Mouse (Mus musculus): ENCODE results near the gene Tpi1.
A peak's percentile ranks its signal among the peaks of the same experiment; 100 is the strongest.
"Not testable (repeated sequence)": the region's sequence is repeated elsewhere in the genome, so short reads cannot be mapped to it uniquely, and the experiment has no call there.

Gene Tpi1

DNA sequence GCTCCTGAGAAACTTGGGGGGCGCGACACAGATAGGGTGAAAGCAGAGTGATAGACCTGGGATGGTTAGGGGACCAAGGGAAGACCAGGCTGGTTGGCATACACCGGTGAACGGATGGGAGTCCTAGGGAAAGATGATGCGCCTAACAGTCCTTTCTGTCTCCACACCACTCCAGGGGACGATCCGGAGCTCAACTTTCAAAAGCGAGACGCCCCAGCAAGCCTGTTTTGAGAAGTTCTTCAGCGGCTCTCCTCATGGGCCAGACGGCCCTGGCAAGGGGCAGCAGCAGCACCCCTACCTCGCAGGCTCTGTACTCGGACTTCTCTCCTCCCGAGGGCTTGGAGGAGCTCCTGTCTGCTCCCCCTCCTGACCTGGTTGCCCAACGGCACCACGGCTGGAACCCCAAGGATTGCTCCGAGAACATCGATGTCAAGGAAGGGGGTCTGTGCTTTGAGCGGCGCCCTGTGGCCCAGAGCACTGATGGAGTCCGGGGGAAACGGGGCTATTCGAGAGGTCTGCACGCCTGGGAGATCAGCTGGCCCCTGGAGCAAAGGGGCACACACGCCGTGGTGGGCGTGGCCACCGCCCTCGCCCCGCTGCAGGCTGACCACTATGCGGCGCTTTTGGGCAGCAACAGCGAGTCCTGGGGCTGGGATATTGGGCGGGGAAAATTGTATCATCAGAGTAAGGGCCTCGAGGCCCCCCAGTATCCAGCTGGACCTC, 4.9 kb downstream of the Tpi1 start:
- DNase-seq (ENCODE audit: low spot score) = no peak

DNA sequence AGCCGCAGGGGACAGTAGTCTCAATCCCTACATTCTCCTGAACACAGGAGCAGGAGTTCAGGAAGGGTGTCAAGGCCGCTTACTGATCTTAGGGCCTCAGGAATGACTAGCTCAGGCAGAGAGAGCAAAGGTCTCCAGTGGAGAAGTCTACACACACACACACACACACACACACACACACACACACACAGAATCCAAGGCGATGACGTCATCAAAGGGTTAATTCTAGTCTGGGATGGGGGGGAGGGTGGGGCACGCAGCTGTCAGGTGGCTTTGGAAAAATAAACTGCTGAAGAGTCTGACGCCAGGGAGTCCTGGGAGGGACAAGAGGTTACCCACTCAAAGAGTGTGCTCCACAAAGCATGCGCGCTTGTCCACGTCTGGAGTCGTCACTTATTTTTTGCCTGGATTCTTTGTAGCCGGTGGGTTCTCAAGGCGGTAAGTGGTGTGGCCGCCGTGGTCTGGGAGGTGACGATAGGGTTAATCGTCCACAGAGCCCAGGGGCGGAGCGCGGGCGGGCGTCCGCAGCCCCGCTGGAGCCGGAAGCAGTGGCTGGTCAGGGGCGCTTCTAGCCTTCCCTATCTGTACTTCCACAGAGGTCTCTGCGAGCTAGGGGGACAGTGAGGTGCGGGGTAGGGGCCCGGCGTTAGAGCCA, 5.6 kb downstream of the Tpi1 start, which contains the start of gene Spsb2:
TSS of gene Spsb2 (plus strand) at position 304 of the 655 bp plus-strand sequence.
- DNase-seq (ENCODE audit: low spot score) = no peak

DNA sequence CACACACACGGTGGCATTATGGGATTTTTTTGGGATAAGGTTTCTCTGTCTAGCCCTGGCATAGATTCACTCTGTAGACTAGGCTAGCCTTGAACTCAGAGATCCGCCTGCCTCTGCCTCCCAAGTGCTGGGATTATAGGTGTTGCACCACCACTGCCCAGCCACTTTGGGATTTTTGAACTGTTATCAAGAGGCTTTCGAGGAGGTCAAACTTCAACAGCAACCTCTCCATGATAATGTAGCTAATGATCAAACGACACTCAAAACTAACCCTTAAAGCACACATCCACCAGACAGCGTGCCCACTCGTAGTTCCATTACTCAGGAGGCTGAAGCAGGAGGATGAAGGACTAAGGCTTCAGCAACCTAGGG, 6.1 kb downstream of the Tpi1 start:
- no peak for DNase-seq (ENCODE audit: low spot score)

DNA sequence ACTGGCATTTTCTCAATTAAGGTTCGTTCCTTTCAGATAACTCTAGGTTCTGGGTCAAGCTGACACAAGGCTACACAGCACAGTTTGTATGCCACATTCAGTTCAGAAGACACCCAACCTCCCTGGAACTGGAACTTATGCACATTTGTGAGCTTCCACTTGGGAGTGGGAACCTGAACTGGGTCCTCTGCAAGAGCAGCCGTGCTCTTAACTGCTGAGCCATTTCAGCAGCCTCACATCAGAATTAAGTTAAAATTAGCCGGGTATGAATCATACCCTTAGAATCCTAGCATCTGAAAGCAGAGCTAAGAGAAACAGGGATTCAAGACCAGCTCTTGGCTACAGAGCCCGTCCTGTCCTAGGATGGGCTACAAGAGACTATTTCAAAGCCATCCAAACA, 6.7 kb downstream of the Tpi1 start:
- DNase-seq (ENCODE audit: low spot score) = no peak

DNA sequence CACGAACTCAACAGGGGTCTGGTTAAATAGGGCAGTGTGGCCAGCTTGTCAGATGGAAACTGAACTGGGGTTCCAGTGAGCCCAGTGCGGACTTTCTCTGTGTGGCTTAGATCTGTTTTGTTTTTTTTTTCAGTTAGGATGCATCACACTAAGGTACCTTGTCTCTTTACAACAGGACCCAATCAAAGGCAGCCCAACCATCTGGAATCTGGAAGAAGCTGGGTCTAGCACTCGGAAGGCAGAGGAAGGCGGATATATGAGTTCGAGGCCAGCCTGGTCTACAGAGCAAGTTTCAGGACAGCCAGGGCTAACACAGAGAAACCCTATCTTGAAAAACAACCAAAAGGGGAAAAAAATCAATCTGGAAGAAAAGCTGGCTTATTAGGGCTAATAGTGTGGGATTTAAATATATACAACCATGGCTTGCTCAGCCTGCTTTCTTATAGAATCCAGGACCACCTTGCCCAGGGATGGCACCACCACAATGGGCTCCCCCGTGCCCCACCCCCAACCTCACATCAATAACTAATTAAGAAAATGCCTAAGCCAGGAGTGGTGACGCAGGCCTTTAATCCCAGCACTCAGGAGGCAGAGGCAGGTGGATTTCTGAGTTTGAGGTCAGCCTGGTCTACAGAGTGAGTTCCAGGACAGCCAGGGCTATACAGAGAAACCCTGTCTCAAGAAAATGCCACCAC, 7.5 kb downstream of the Tpi1 start:
- DNase-seq (ENCODE audit: low spot score) = no peak

DNA sequence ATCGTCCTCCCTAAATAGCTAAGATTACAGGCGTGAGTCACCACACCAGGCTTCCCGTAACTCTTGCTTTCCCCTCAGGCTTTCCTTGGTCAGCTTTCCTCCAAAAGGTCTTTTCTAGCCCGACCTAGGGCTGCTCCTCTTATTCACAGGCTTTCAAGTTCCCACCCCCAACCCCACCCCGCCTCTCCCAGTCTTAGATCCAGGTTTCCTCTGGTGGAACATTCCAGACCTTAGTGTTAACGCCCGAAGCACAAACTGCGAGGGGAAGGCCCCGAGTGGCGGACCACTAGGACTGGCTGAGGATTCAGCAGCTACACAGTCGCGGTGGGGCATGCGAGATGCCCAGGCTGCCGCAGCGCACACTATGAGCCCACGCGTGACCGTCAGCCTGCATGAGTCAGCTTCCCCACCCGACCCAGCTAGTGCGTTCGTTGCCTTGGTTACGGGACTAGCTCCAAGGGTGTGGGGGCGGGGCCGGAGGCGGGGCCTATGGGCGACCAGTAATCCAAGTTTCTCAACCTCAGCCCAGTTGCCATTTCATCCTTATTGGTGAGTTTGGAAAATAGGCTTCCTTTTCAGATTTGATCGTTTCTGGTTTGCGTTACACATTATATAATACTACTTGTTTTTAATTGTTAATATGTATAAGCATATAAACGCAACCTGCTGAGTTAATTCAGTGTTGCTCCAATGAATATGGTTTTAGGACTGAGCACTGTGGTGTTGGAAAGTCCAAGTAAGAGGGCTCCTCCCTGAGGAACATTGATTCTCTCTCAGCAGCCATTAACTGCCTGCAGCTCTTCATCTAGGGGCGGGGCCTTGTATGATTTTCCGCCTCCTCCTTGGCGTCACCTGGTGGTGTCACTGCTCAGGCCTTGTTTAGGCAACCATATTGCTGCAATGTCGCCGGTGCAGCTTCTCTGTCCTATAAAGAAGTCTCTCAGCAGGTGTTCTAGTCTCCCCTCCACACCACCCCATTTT, 8.5 kb downstream of the Tpi1 start:
- DNase-seq (ENCODE audit: low spot score) = peak; percentile 89

DNA sequence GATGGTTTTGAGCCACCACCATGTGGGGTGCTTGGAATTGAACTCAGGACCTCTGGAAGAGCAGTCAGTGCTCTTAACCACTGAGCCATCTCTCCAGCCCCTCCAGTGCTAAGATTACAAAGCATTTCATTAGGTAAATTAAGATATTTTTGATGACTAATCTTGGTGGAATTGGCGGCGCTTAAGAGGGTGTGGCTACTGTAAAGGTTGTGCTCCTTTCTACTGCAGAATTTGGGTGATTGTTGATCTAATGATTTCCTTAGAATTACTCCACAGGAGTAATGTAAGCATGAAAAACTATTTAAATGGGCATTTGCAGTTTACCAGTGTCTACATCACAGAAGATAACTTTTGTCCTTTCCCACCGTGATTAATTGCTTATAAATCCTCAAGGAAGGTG, 9.8 kb downstream of the Tpi1 start:
- no peak for DNase-seq (ENCODE audit: low spot score)

DNA sequence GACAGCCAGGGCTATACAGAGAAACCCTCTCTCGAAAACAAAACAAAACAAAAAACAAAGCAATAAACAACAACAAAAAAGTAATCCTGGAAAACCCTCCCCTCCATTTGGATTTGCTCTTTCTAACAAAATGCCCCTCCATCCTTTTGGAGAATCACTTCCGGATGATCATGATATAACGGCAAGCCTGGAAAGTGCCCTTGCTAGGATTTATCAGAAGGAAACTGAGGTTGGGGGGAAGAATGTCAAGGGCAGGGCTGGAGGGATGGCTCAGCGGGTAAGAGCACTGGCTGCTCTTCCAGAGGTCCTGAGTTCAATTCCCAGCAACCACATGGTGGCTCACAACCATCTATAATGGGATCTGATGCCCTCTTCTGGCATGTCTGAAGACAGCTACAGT, 10.4 kb downstream of the Tpi1 start:
- DNase-seq (ENCODE audit: low spot score) = not testable (repeated sequence)

DNA sequence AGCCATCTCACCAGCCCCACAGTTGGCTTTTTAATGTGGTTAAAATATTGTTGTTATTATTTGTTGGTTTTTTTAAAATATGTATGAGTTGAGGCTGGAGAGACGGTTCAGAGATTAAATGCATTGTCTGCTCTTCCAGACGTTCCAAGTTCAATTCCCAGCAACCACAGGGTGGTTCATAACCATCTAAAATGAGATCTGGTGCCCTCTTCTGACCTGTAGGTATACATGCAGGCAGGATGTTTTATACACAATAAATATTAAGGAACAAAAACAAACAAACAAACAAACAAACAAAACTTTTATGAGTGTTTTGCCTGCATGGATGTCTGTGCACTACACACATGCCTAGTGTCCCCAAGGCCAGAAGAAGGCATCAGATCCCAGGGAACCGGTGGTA, 11.0 kb downstream of the Tpi1 start:
- no peak for DNase-seq (ENCODE audit: low spot score)

DNA sequence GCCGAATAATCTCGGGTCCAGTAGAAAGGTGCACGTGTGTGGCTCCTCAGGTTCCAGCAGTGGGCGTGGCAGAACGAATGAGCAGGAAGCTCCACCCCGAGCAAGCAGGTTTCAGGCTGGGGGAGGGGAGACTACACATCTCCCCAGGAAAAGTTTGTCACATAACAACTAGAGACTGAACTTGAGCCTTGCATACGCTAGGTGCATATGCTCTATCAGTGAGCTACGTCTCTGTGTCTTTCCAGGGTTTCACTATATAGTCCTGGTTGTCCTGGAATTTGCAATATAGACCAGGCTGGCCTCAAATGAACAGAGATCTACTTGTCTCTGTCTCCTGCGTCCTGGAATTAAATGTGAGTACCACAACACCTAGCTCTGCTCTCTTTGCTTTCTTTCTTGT, 11.7 kb downstream of the Tpi1 start:
- not testable (repeated sequence) for DNase-seq (ENCODE audit: low spot score)

DNA sequence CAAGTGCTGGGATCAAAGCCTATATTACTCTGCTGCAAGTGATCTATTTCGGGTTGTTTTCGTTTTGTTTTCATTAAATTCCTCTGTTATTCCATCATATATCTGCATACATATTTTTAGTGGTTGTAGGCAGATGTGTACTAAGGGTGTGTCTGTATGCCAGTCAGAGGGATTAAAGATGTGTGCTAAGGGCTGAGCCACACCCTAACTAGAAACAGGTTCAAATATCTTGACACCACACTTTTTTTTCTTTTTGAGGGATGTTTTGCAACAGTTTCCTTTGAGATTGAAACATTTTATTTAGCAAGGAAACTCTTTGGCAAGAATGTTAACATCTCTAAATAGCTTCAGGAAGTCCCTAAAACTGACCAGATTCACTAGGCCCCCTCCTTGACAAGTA, 17.9 kb downstream of the Tpi1 start:
- no peak for DNase-seq (ENCODE audit: low spot score)

DNA sequence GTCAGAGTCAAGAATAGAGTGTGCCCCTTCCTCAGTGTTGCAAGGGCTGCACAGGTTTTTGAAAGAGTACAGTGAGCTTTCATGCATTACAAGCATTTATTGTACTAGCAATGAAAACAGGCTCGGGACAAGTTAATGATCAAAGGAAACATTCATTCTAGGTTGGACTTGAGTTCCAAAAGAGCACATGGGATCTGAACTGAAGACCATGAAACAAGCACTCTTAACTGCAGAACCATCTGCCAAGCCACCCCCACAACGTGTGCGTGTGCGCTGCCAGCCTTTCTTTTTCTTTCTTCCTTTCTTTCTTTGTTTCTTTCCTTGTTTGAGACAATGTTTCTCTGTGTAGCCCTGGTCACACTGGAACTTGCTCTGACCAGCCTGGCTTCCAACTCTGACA, 18.3 kb downstream of the Tpi1 start:
- DNase-seq (ENCODE audit: low spot score) = no peak

DNA sequence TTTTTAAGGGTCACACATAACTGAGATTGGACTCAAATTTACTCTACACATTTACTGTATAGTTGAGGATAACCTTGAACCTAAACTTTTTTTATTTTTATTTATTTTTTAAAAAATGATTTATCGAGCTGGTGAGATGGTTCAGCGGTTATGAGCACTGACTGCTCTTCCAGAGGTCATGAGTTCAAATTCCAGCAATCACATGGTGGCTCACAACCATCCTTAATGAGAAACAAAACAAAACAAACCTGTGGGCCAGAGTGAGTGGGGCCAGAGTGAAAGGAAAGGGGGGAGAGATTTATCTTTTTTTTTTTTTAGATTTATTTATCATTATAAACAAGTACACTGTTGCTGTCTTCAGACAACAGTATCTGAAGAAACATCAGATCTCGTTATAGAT, 22.2 kb downstream of the Tpi1 start:
- DNase-seq (ENCODE audit: low spot score) = no peak

DNA sequence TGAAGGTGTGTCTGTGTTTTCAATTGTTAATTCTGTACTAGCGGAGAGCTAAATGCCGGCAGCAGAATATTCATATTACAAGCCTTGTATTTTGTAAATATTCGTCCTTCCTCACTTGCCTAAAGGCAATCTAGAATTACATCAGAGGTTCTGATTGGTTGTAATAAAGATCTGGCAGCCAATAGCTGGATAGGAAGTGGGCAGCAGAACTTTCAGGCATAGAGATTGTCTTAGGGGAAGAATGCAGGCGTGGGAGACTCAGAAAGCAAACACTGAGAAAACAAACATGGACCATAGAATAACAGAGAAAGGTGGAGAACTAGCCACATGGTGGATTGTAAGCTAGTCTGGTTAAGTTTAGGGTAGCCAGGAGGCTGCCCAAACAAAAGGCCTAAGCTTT, 24.0 kb downstream of the Tpi1 start:
- no peak for DNase-seq (ENCODE audit: low spot score)

DNA sequence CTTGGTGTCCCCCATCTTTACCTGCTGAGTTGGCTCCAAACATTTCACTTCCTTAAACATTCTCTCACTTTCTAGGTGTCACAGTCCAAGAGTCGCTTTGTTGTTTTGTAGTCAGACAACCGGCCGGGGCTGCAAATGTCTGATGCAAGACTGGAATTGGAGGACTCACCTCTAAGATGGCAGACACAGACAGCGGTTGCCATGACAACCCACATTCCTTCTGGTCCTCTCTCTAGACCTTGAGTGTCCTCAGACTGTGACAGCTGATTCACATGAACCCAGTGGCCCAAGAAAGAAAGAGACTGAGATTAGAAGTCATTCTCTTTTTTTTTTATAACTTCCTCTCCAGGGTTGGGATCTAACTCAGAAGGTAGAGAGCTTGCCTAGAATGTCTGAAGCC, 24.6 kb downstream of the Tpi1 start:
- DNase-seq (ENCODE audit: low spot score) = no peak

DNA sequence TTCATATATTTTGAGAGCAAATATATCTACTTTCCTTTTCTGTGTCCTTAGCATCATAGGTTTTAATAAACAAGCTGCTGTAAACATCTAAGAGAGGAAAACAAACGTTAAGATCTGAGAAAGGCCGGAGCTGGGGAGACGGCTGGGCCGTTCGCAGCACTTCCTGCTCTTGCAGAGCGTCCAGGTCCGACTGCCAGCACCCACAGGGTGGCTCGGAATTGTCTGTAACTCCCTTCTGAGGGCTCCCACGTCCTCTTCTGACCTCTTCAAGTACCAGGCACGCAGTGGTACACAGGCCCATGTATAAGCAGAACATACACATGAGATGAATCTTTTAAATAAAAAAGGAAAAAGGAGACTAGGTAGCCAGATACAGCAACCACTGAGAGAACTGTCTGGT, 26.4 kb downstream of the Tpi1 start:
- no peak for DNase-seq (ENCODE audit: low spot score)

DNA sequence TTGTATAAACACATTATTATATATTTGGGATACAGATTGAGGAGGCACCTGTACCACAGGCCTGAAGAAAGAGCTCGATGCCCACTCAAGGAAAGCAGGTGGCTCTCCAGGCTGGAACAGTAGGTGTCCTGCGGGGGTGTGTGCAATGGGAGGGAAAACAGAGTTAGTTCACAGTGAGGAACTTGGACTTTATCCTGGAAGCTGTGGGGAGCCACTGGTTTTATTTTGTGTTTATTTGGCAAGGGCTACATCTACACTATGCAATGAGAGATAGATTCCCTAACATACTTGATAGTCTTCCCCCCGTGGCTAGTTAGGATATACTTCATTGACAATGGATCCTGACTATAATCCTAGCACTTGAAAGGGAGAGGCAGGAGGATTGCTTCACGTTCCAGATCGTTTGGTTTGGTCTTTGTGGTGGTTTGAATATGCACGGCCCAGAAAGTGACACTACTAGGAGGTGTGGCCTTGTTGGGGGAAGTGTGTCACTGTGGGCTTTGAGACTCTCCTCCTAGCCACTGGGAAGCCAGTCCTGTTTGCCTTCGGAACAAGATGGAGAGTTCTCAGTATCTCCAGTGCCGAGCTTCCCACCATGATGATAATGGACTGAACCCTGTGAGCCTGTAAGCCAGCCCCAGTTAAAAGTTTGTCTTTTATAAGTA, 27.2 kb downstream of the Tpi1 start:
- no peak for DNase-seq (ENCODE audit: low spot score)

DNA sequence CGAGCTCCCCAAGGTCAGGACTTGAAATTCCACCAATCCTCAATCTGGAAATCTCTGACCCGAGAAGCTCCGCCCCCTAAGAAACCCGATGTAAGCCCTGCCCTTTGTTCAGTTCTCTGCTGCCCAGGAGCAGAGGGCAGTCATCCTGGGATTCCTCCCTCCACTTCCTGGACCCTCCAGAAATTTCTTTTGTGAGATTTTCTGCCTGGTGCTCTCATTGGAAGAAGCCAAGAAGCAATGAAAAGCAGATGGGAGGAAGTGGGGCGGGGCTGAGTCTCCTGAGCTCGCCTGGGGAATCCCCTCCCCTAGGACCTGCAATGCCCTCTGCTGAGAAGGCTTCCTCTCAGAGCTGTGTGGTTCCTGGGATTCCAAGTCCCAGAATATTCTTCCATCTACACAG, 31.7 kb downstream of the Tpi1 start:
- no peak for DNase-seq (ENCODE audit: low spot score)

DNA sequence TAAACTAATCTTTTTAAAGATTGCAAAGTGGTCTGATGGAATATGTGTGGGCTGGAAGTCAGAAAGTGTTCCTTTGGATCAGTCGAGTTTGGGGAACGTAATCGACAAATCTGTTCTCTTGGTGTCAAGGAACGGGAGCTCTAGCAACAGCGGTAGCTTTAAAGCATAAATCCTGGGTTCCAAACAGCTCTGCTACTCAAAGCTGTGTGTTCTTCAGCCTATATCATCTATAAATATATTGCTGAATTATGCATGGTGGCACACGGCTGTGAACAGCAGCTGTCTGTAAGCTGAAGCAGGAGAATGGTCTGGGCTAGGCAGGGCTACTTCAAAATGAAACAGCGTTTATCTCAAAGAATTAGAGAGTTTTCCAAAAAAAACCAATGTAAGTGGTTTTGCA, 33.2 kb downstream of the Tpi1 start:
- no peak for DNase-seq (ENCODE audit: low spot score)

DNA sequence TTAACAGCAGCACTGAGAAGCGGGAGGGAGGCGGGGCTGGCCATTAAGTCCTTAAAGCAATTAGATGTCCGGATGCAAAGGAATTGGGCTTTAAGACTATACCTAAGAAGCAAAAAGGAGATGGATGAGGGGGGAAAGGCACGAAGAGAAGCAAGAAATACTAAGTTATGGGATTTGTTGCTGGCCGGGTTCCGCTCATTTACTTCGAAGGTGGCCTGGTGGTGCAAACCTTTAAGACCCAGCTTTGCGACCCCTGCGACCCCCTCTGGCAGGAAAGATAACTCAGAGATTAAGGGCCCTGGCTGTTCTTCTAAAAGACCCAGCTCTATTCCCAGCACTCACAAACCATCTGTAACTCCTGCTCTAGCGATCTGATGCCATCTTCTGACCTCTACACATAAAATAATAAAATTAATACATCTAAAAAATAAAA, 34.1 kb downstream of the Tpi1 start:
- DNase-seq (ENCODE audit: low spot score) = no peak

DNA sequence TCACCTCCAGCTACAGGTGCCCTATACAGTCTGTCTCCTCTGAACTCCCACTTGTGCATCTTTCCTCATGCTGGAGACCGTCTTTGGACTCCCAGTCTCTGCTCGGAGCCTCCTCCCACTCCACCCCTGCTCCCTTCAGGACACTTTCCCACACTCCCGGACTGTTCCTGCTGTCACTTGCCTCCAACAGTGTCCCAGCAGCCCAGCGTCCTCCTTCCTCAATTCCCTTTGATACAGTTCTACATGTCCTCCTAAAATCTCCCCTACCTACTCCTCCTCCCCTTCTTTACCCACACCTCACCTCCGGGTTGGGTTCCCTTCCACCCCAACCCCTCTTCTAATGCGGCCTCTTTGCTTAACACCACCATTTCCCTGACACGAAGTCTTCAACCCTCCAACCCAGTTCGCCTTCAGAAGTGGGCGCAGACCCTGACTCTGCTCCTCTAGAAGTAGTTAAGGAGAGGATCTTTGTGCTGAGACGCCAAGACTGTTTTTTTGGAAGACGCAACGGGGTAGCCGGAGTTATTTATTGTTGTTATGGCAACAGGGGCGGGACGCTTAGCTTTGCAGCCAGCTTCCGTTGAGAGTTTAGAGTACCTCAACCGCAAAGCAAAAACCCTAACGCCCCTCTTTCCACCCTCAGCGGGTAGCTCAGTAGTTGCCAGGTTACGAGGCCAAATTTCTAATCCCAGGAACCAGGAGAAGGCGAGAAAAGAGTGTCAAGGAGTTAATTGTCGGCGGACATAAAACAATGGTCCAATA, 34.7 kb downstream of the Tpi1 start, which contains the start of gene Lrrc23:
TSS of gene Lrrc23 (minus strand) at position 506 of the 762 bp plus-strand sequence.
- DNase-seq (ENCODE audit: low spot score) = no peak

All from urinary bladder, postnatal 10 days (tissue).